Mouse (Mus musculus) c-Kit-positive CD71-negative TER-119-negative erythroid progenitor cells, embryonic 14.5 days (primary cell): ENCODE results near the gene Gm4724.
"Not testable (repeated sequence)": the region's sequence is repeated elsewhere in the genome, so short reads cannot be mapped to it uniquely, and the experiment has no call there.

Source experiments
- DNase-seq: peaks from one replicate; pipeline ENCODE4 v3.0.0-alpha.2; 2013; ENCODE audit warnings: low read depth

Gene Gm4724

GRCm38 (mm10) chr2:175435707-175436106 lies at the start of gene Gm4724:
Gene Gm4724, minus strand, starts transcription at chr2:175435807.
- not testable (repeated sequence) for DNase-seq

GRCm38 (mm10) chr2:175469685-175470084 lies 34.1 kb upstream of the Gm4724 start, which contains the start of gene Zfp965:
Gene Zfp965, plus strand, starts transcription at chr2:175469985.
- not testable (repeated sequence) for DNase-seq
